Mouse (Mus musculus): ENCODE measurements around the gene Ctsk.

DNA sequence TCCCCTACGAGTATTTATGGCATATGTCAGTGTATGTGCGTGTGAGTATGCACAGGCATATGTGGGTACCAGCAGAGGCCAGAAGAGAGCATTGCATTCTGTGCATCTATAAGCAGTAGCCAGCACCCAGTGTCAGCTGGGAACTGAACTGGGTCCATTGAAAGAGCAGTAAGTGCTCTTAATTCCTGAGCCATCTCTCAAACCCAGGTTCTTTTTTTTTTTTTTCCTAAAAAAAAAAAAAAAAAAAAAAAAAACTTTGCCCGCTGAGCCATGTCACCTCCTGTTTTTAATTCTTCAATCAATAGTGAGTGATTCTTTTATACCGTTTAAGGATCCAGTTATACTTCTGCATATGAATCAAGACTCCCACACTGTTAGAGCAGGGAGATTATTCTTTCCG lies 34.3 kb downstream of the Ctsk start:
- no peak for TF ChIP-seq CTCF (IDR thresholded peaks at IDR 0.05; ENCODE audit: extremely low read depth, insufficient read depth, low read length)
- TF ChIP-seq POLR2A (IDR thresholded peaks at IDR 0.05; ENCODE audit: extremely low read depth, insufficient read depth, low read length): no peak

All from cortical plate, adult 2 months (tissue).